Mouse (Mus musculus) thymus, adult 2 months (tissue): ENCODE measurements around the gene Cdh4.

Source experiments
- CTCF ChIP-seq: fragments of 200-500 bp; IDR thresholded peaks from 2 replicates; pipeline ENCODE4 v1.5.1; 2012; ENCODE audit warnings: mild to moderate bottlenecking, control low read depth, low read length, moderate library complexity, borderline replicate concordance; ENCODE audit not compliant: control insufficient read depth, poor library complexity, insufficient read depth; ENCODE audit errors: extremely low read depth
- POLR2A ChIP-seq: fragments of 200-500 bp; IDR thresholded peaks from 2 replicates; pipeline ENCODE4 v1.6.1; 2012; ENCODE audit warnings: mild to moderate bottlenecking, low read length, control low read depth, moderate library complexity; ENCODE audit not compliant: control insufficient read depth, poor library complexity, insufficient read depth; ENCODE audit errors: extremely low read depth

- TF ChIP-seq CTCF (no peak), POLR2A (no peak)
These were observed 505.4 kb downstream of the Cdh4 start for GRCm38 (mm10) chr2:179947607-179948006.
